Mouse (Mus musculus) ES-Bruce4 (cell line): ENCODE data around the gene Itga10.

Experiments
- CTCF ChIP-seq: IDR thresholded peaks from one replicate; pipeline ENCODE4 v1.8.1; 2011; ENCODE audit warnings: low read depth, low read length
- POLR2A ChIP-seq: IDR thresholded peaks from one replicate; pipeline ENCODE4 v1.8.1; 2011; ENCODE audit warnings: low read length; ENCODE audit not compliant: insufficient read depth

- TF ChIP-seq CTCF, result no peak
- TF ChIP-seq POLR2A, result no peak
These were observed 22.2 kb upstream of the Itga10 start for GRCm38 (mm10) chr3:96623201-96623600.
